Comparison of ENCODE assay signal across 21 mouse cellular contexts in genomic region chr1:54829681-54830213, GRCm38 (mm10).
DNase-seq lines count a peak whose midpoint lies in the region; ATAC-seq and TF ChIP-seq lines count a peak whose summit lies in the region.
"Had no signal": no experiment of that assay in that cellular context is flagged by ENCODE, and none has a peak within 500 bp of the region (broad histone marks: within the 10 kb centered on the region; RNA-seq: fewer than 3 reads in every experiment).

No protein-coding gene starts in this region.

- ATAC-seq in heart, embryonic 16.5 days (replicated peaks; ENCODE audit: extremely low read depth, insufficient read depth, low FRiP score), result no peak
- peak; percentile 10 for ATAC-seq in lung, embryonic 16.5 days (ENCODE audit: low read depth)
- ATAC-seq in midbrain, embryonic 14.5 days (ENCODE audit: low FRiP score, low TSS enrichment), result no peak
- ATAC-seq: hindbrain, postnatal 0 days; intestine, embryonic 15.5 days; midbrain, embryonic 16.5 days had no signal

- no peak overlapping the region for H3K4me2 ChIP-seq in heart, embryonic 16.5 days (ENCODE audit: low read depth, low read length)
- H3K4me2 ChIP-seq in lung, embryonic 16.5 days (ENCODE audit: low read depth, low read length), result no peak overlapping the region
- no peak overlapping the region for H3K4me2 ChIP-seq in midbrain, embryonic 14.5 days (ENCODE audit: low read length)
- H3K4me2 ChIP-seq: forebrain, embryonic 12.5 days; intestine, embryonic 15.5 days; liver, embryonic 15.5 days; neural tube, embryonic 12.5 days had no signal

- intact Hi-C loops in heart, postnatal 14 days (cut with DNase I), result loop anchor here (1.0 kb wide), 1 partner anchor 73 kb away; no protein-coding TSS in a partner anchor

- H3K9ac ChIP-seq in heart, embryonic 16.5 days (ENCODE audit: low read length), result no peak overlapping the region
- no peak overlapping the region for H3K9ac ChIP-seq in lung, embryonic 16.5 days (ENCODE audit: low read length)
- no peak overlapping the region for H3K9ac ChIP-seq in midbrain, embryonic 14.5 days (replicated peaks; ENCODE audit: low read length)
- H3K9ac ChIP-seq: forebrain, embryonic 12.5 days; forebrain, postnatal 0 days; intestine, embryonic 15.5 days; liver, embryonic 15.5 days; neural tube, embryonic 12.5 days had no signal

- no peaks in the 10 kb centered on the region for H3K9me3 ChIP-seq in heart, embryonic 16.5 days (replicated peaks; ENCODE audit: control insufficient read depth, low read length)
- no peaks in the 10 kb centered on the region for H3K9me3 ChIP-seq in lung, embryonic 16.5 days (ENCODE audit: control insufficient read depth, low read length)
- no peaks in the 10 kb centered on the region for H3K9me3 ChIP-seq in midbrain, embryonic 14.5 days (ENCODE audit: control insufficient read depth, low read length)
- H3K9me3 ChIP-seq: forebrain, embryonic 12.5 days; heart, embryonic 10.5 days; intestine, embryonic 15.5 days; liver, embryonic 15.5 days; midbrain, embryonic 10.5 days; neural tube, embryonic 12.5 days had no signal

- H3K4me3 ChIP-seq in heart, embryonic 16.5 days (ENCODE audit: low read length), result no peak overlapping the region
- no peak overlapping the region for H3K4me3 ChIP-seq in lung, embryonic 16.5 days (ENCODE audit: low read length)
- H3K4me3 ChIP-seq in lung, adult 2 months (replicated peaks; ENCODE audit: extremely low read depth, low read depth, low read length), result no peak overlapping the region
- H3K4me3 ChIP-seq in midbrain, embryonic 14.5 days (replicated peaks; ENCODE audit: low read depth, low read length), result no peak overlapping the region
- H3K4me3 ChIP-seq: forebrain, embryonic 12.5 days; heart, embryonic 10.5 days; intestine, embryonic 15.5 days; liver, embryonic 15.5 days; midbrain, embryonic 10.5 days; neural tube, embryonic 12.5 days had no signal

- peaks cover 29% of the 10 kb centered on the region for H3K4me1 ChIP-seq in heart, embryonic 16.5 days (ENCODE audit: control insufficient read depth, insufficient read depth, low read length)
- peaks cover 32% of the 10 kb centered on the region for H3K4me1 ChIP-seq in lung, embryonic 16.5 days (replicated peaks; ENCODE audit: control insufficient read depth, insufficient read depth, low read length)
- H3K4me1 ChIP-seq in lung, adult 2 months (ENCODE audit: control insufficient read depth, insufficient read depth, low read length), result peaks cover 30% of the 10 kb centered on the region
- H3K4me1 ChIP-seq in midbrain, embryonic 14.5 days (ENCODE audit: control insufficient read depth, insufficient read depth, low read length), result no peaks in the 10 kb centered on the region
- H3K4me1 ChIP-seq: midbrain, embryonic 10.5 days; neural tube, embryonic 12.5 days had no signal

- no peaks in the 10 kb centered on the region for H3K36me3 ChIP-seq in heart, embryonic 16.5 days (ENCODE audit: control insufficient read depth, insufficient read depth)
- H3K36me3 ChIP-seq in lung, embryonic 16.5 days (ENCODE audit: control insufficient read depth, insufficient read depth, low read length), result no peaks in the 10 kb centered on the region
- no peaks in the 10 kb centered on the region for H3K36me3 ChIP-seq in midbrain, embryonic 14.5 days (ENCODE audit: control insufficient read depth, insufficient read depth, low read length)
- H3K36me3 ChIP-seq: forebrain, embryonic 12.5 days; heart, embryonic 10.5 days; intestine, embryonic 15.5 days; liver, embryonic 15.5 days; midbrain, embryonic 10.5 days; neural tube, embryonic 12.5 days had no signal

- no peak for TF ChIP-seq POLR2A in lung, adult 2 months (IDR thresholded peaks at IDR 0.05; ENCODE audit: borderline replicate concordance, extremely low read depth, low read depth, low read length)

- WGBS in heart, embryonic 16.5 days, result 34% methylated on average over 5 of the region's 5 CpGs
- WGBS in lung, embryonic 16.5 days, result 28% methylated on average over 5 of the region's 5 CpGs
- 44% methylated on average over 5 of the region's 5 CpGs for WGBS in lung, adult 2 months
- 89% methylated on average over 5 of the region's 5 CpGs for WGBS in midbrain, embryonic 14.5 days

- no peaks in the 10 kb centered on the region for H3K27me3 ChIP-seq in heart, embryonic 16.5 days (ENCODE audit: control insufficient read depth, insufficient read depth, low read length)
- no peaks in the 10 kb centered on the region for H3K27me3 ChIP-seq in lung, embryonic 16.5 days (ENCODE audit: control insufficient read depth, insufficient read depth, low read depth, low read length)
- H3K27me3 ChIP-seq in midbrain, embryonic 14.5 days (ENCODE audit: control insufficient read depth, insufficient read depth, low read length), result no peaks in the 10 kb centered on the region
- H3K27me3 ChIP-seq: forebrain, embryonic 12.5 days; intestine, embryonic 15.5 days; liver, embryonic 15.5 days; neural tube, embryonic 12.5 days had no signal

- H3K27ac ChIP-seq in heart, embryonic 16.5 days (ENCODE audit: low read length), result peak overlapping the region; percentile 34; the same call in 1 of the 2 replicates
- H3K27ac ChIP-seq in lung, embryonic 16.5 days (ENCODE audit: low read length), result peak overlapping the region; percentile 36
- no peak overlapping the region for H3K27ac ChIP-seq in midbrain, embryonic 14.5 days (replicated peaks; ENCODE audit: low read depth, low read length)
- H3K27ac ChIP-seq: forebrain, embryonic 12.5 days; heart, embryonic 10.5 days; hindbrain, postnatal 0 days; intestine, embryonic 15.5 days; kidney, postnatal 0 days; liver, embryonic 15.5 days; midbrain, embryonic 10.5 days; neural tube, embryonic 12.5 days had no signal

- DNase-seq in heart, postnatal 14 days, result no peak
- DNase-seq in lung, adult 2 months, result no peak
- peak; percentile 28 for DNase-seq in lung, postnatal 10 days
- no peak for DNase-seq in layer of hippocampus, postnatal 14 days (ENCODE audit: low spot score in 2 of 2)
- DNase-seq in midbrain, embryonic 14.5 days, result no peak
- DNase-seq: adrenal gland, adult 8-10 months; B cell, adult 2 months; cerebellum, adult 2 months; forebrain, postnatal 0 days; thymus, postnatal 4 days had no signal

- TF ChIP-seq CTCF in lung, adult 2 months (IDR thresholded peaks at IDR 0.05; ENCODE audit: insufficient read depth, low read length), result no peak
